Comparison of ENCODE assay signal across 31 mouse cellular contexts in genomic region chr5:75705421-75705820, GRCm38 (mm10).
DNase-seq lines count a peak whose midpoint lies in the region; ATAC-seq and TF ChIP-seq lines count a peak whose summit lies in the region.
"Had no signal": no experiment of that assay in that cellular context is flagged by ENCODE, and none has a peak within 500 bp of the region (broad histone marks: within the 10 kb centered on the region; RNA-seq: fewer than 3 reads in every experiment).

No protein-coding gene starts in this region.

- DNase-seq in adrenal gland, adult 2 months, result peak; percentile 53
- DNase-seq in adrenal gland, adult 18-20 months (ENCODE audit: low spot score in 2 of 2), result no peak
- DNase-seq in limb, embryonic 14.5 days (ENCODE audit: low spot score), result peak; percentile 10
- no peak for DNase-seq in limb, embryonic 10.5 days (ENCODE audit: low spot score)
- DNase-seq in adrenal gland, postnatal 10 days, result peak; percentile 67
- DNase-seq in adrenal gland, postnatal 36 days, result peak; percentile 32 to 44
- no peak for DNase-seq in spleen, postnatal 10 days (ENCODE audit: low spot score in 2 of 2)
- DNase-seq in ovary, postnatal 36 days (ENCODE audit: low spot score), result no peak
- DNase-seq: B cell, adult 2 months; cerebellum, adult 2 months; cerebellum, adult 9-11 months; cerebellum, postnatal 25 days; gastrocnemius, postnatal 10 days; gastrocnemius, postnatal 36 days; heart, postnatal 10 days; heart, postnatal 36 days; kidney, adult 18-20 months had no signal

- WGBS in limb, embryonic 14.5 days, result 95% methylated on average over 1 of the region's 1 CpGs
- WGBS in limb, embryonic 10.5 days, result 98% methylated on average over 1 of the region's 1 CpGs

- no peaks in the 10 kb centered on the region for H3K36me3 ChIP-seq in limb, embryonic 14.5 days (ENCODE audit: control insufficient read depth, insufficient read depth, low read length)
- H3K36me3 ChIP-seq in limb, embryonic 10.5 days, result no peaks in the 10 kb centered on the region
- H3K36me3 ChIP-seq: embryonic facial prominence, embryonic 10.5 days; embryonic facial prominence, embryonic 13.5 days; forebrain, embryonic 10.5 days; G1E; heart, embryonic 12.5 days; heart, embryonic 15.5 days; hindbrain, embryonic 10.5 days; hindbrain, embryonic 13.5 days; intestine, embryonic 15.5 days had no signal

- H3K27ac ChIP-seq in limb, embryonic 14.5 days (replicated peaks; ENCODE audit: low read depth, low read length), result no peak overlapping the region
- no peak overlapping the region for H3K27ac ChIP-seq in limb, embryonic 10.5 days
- H3K27ac ChIP-seq: embryonic facial prominence, embryonic 10.5 days; embryonic facial prominence, embryonic 13.5 days; forebrain, embryonic 10.5 days; forebrain, embryonic 13.5 days; heart, embryonic 15.5 days; hindbrain, embryonic 10.5 days; hindbrain, embryonic 13.5 days; intestine, embryonic 15.5 days had no signal

- H3K9me3 ChIP-seq in limb, embryonic 14.5 days (ENCODE audit: control insufficient read depth, low read length), result 0 out of 2 replicates have a peak, but pooled peaks cover 2% of the 10 kb centered on the region
- H3K9me3 ChIP-seq in limb, embryonic 10.5 days (replicated peaks), result no peaks in the 10 kb centered on the region; the same call in 1 of the 2 replicates
- H3K9me3 ChIP-seq: embryonic facial prominence, embryonic 10.5 days; embryonic facial prominence, embryonic 13.5 days; forebrain, embryonic 10.5 days; forebrain, embryonic 13.5 days; G1E; heart, embryonic 15.5 days; hindbrain, embryonic 13.5 days; intestine, embryonic 15.5 days had no signal

- no peaks in the 10 kb centered on the region for H3K27me3 ChIP-seq in limb, embryonic 14.5 days (ENCODE audit: control insufficient read depth, insufficient read depth, low read length)
- H3K27me3 ChIP-seq in limb, embryonic 10.5 days (ENCODE audit: low read depth, poor library complexity, severe bottlenecking), result no peaks in the 10 kb centered on the region
- H3K27me3 ChIP-seq: CH12.LX; embryonic facial prominence, embryonic 13.5 days; forebrain, embryonic 13.5 days; heart, embryonic 12.5 days; heart, embryonic 15.5 days; hindbrain, embryonic 13.5 days; intestine, embryonic 15.5 days; Patski had no signal

- no peak for TF ChIP-seq POLR2A in limb, embryonic 14.5 days (IDR thresholded peaks at IDR 0.05; ENCODE audit: borderline replicate concordance, extremely low read depth, insufficient read depth, insufficient read length)

- no peak for ATAC-seq in limb, embryonic 14.5 days (ENCODE audit: low FRiP score, low read depth)
- ATAC-seq: forebrain, embryonic 13.5 days; forebrain, embryonic 16.5 days; hindbrain, embryonic 16.5 days; intestine, embryonic 15.5 days; Patski had no signal

- H3K4me1 ChIP-seq in limb, embryonic 14.5 days (ENCODE audit: control insufficient read depth, insufficient read depth, low read length), result no peaks in the 10 kb centered on the region
- H3K4me1 ChIP-seq in limb, embryonic 10.5 days, result no peaks in the 10 kb centered on the region
- H3K4me1 ChIP-seq: embryonic facial prominence, embryonic 10.5 days; embryonic facial prominence, embryonic 13.5 days; forebrain, embryonic 10.5 days; forebrain, embryonic 13.5 days; heart, embryonic 12.5 days; hindbrain, embryonic 10.5 days; hindbrain, embryonic 13.5 days; intestine, embryonic 15.5 days had no signal

- H3K4me3 ChIP-seq in limb, embryonic 14.5 days (replicated peaks; ENCODE audit: low read length), result no peak overlapping the region
- H3K4me3 ChIP-seq in limb, embryonic 10.5 days, result no peak overlapping the region
- H3K4me3 ChIP-seq: embryonic facial prominence, embryonic 10.5 days; embryonic facial prominence, embryonic 13.5 days; forebrain, embryonic 10.5 days; forebrain, embryonic 13.5 days; heart, embryonic 12.5 days; heart, embryonic 15.5 days; hindbrain, embryonic 10.5 days; hindbrain, embryonic 13.5 days; intestine, embryonic 15.5 days had no signal

- H3K9ac ChIP-seq in limb, embryonic 14.5 days (ENCODE audit: low read depth, low read length, severe bottlenecking), result no peak overlapping the region
- H3K9ac ChIP-seq: embryonic facial prominence, embryonic 13.5 days; forebrain, embryonic 13.5 days; heart, embryonic 12.5 days; heart, embryonic 15.5 days; hindbrain, embryonic 13.5 days; intestine, embryonic 15.5 days had no signal

- H3K4me2 ChIP-seq in limb, embryonic 14.5 days (replicated peaks; ENCODE audit: low read depth, low read length, severe bottlenecking), result no peak overlapping the region
- H3K4me2 ChIP-seq: embryonic facial prominence, embryonic 13.5 days; forebrain, embryonic 13.5 days; heart, embryonic 12.5 days; heart, embryonic 15.5 days; hindbrain, embryonic 13.5 days; intestine, embryonic 15.5 days had no signal

Comparison
In these comparisons a context has a peak if more than half of its experiments do, and no peak if none do; other contexts are left out.
1. DNase-seq: peak in adrenal gland, adult 2 months (single experiment), limb, embryonic 14.5 days (single experiment), adrenal gland, postnatal 10 days (single experiment) and adrenal gland, postnatal 36 days (2 of 2); none in adrenal gland, adult 18-20 months (0 of 2), limb, embryonic 10.5 days (single experiment), spleen, postnatal 10 days (0 of 2) and ovary, postnatal 36 days (single experiment).